Mouse (Mus musculus) A20 (cell line): ENCODE data around the gene Tekt3.

Experiments
- DNase-seq: peaks from one replicate; pipeline ENCODE4 v3.0.0-alpha.2; 2011; ENCODE audit warnings: low read depth, low spot score

The Tekt3 gene

DNA sequence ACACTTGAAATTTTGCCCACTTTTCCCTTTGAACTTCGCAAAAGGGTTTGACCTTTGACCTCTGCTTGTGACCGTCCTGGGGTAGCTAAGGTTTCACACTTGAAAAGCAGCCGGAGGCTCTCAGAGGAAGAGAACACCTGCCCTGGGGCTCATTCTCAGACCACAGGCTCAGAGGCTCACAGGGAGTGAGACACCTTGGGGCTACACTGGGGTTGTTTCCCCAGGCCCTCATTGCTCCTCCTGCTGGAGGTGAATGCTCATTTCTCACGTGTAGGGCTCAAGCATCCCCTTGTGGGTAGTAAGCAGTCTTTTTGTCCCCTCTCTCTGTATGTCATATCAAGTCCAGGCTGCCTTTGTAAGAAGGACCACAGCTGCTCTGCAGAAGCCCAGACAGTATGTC lies 62.9 kb downstream of the Tekt3 start:
- peak; percentile 26 for DNase-seq

DNA sequence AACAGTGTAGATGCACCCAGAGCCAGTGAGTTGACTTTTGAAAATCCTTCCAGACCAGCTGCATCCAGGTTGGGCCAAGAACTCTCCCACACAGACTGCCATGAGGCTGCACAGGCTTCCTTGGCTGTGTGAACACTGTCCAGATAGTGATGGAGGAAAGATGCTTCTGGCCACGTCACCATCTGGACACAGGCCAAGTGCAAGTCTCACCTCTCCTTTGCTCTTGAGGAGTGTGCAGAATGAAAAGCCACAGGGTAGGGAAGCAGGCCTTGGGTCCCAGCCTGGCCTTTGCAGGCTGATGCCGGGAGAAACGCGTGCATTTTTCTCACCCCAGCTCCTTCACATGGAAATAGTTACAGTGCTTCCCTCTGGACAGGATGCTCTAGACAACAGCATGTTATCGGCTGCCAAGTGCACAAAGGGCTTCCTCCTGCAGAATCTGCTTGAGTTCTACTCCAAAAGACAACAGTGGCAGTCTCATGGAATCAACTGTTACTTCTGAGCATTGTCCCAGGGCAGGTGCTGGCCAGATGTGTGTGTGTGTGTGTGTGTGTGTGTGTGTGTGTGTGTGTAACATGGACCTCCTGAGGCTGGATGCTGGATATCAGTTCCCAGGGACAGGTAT lies 64.5 kb downstream of the Tekt3 start:
- no peak for DNase-seq

DNA sequence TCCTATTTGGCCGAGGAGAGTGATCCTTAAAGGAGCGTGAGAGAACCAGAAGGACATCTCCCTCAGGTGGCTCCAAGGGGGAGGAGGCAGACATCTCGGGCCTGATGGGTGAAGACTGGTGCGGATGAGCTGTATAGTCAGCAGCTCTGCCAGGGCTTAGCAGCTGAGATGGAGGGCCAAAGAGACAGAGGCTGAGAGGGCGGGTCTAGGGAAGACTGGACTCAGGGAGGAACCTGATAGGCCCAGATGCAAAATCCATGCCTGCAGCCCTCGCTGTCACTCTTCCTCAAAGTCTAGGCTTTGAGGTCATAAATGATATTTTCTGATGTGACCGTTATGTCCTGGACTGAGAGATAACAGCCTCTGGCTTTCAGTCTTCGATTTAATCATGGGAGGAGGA lies 65.5 kb downstream of the Tekt3 start:
- no peak for DNase-seq

- DNase-seq = no peak
Measured at GRCm38 (mm10) chr11:63127513-63127912, 66.1 kb downstream of the Tekt3 start.

DNA sequence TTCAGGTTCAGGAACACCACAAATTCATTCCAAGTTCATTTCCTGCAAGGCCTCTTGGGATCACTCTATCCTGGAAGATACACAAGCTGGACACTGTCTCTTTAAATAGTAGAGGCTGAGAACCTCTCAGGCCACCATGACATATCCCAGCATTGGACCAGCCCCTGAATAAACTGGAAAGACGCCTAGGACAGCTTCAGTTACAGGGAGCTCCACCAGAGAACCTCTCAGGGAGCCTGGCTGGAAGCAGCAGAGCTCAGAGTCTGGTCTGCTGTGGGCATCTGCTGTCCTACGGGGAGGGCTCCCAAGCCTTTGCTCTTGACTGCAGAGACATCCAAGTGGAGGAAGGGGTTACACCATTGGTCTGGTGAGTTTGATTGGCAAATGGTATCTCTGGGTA lies 67.3 kb downstream of the Tekt3 start, which contains the start of gene Pmp22:
TSS of gene Pmp22 (plus strand) at position 199 of the 400 bp plus-strand sequence.
- no peak for DNase-seq

- DNase-seq = no peak
Measured at GRCm38 (mm10) chr11:63129375-63129774, 67.9 kb downstream of the Tekt3 start.

GRCm38 (mm10) chr11:63129840-63130239 lies 68.4 kb downstream of the Tekt3 start:
- DNase-seq = no peak

DNA sequence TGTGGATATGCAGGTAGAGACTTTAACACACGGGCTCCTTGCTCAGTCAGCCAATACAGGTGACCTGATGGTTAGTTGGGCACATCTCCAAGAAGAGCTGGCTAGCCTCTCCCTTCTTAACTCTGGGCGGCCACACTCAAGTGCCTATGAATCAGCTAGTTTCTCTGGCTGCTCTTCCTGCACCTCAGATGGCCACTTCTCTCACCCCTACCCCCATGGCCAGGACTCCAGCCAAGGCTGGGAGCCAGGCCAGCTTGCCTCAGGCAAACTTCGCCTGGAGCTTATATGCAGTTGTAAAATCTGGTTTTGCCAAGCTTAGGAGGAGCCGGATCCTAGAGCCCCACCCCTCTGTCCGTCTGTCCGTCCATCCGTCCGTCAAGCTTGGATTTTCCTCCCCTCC lies 69.0 kb downstream of the Tekt3 start:
- DNase-seq = no peak

- no peak for DNase-seq
Measured at GRCm38 (mm10) chr11:63131001-63131692, 69.7 kb downstream of the Tekt3 start.

- DNase-seq = no peak
Measured at GRCm38 (mm10) chr11:63131693-63132040, 70.2 kb downstream of the Tekt3 start.

DNA sequence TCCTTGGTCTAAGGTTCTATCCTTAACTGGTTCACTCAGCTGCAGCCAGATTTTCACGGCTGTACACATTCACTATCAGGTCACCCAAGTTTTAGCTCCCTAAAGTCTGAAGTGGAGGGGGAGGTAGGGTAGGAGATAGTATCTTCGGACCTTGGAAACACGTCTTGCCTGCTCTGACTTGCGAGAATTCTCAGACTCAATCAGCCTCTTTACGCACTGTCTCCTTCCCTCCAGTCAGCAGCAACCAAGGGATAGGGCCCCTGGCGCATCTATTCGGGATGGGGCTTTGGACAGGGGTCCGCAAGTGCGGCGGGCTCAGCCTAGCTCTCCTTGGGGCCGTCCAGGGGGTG lies 70.7 kb downstream of the Tekt3 start:
- DNase-seq = no peak

GRCm38 (mm10) chr11:63132501-63133435 lies 71.3 kb downstream of the Tekt3 start:
- no peak for DNase-seq

GRCm38 (mm10) chr11:63134021-63134420 lies 72.6 kb downstream of the Tekt3 start:
- DNase-seq = no peak

DNA sequence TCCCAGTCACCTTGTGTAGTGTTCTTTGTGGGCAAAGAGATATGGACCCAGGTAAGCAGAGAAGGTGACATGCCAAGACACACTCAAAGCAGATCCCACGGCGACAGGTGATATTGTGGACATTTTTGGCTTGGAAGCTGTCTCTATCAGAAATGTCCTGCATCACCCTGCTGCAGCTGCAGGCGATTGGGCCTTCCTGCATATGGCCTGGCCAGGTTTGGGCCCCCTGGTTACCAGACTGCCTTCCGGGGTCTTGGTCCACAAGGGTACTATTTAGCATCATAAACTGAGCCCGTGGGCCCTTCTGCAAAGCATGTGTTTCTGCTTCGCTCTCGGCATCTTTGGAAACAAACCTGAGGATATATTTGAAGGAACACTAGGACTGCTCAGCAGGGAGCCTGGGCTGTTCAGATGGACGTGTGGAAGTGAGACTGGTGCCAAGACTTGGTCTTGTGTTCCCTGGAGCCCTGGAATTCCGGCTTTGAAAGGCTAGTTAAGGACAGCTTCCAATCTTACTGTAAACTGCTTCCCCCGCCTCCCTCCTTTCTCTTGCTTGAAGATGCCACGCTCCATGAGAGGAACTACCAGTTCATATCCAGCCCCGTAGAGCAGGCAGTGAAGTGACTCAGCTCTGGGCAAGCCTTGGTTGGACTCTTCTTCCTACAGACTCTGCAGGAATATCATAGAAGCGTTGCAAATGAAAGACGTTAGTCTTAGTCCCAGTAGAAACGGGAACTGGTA lies 73.5 kb downstream of the Tekt3 start:
- DNase-seq = no peak

DNA sequence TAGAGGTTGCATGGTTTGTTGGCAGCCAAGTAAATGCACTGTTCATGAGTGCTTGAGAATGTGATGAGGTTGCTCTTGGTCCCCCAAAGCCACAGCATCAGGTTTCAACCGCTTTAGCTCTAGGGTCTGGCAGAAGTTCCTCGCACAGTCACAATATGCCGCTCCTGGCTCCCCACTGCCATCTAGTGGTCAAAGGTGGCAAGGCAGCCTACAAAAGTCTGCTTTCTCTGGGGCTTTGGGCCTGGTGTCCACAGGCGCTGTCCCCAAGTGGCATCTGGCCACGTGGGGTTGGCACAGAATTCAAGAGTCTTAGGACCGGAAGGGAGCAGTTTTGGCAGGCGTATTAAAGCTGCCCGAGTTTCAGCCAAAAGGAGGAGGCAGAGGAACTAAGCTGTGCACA lies 74.2 kb downstream of the Tekt3 start:
- DNase-seq = peak; percentile 62

GRCm38 (mm10) chr11:63136205-63136604 lies 74.8 kb downstream of the Tekt3 start:
- no peak for DNase-seq

DNA sequence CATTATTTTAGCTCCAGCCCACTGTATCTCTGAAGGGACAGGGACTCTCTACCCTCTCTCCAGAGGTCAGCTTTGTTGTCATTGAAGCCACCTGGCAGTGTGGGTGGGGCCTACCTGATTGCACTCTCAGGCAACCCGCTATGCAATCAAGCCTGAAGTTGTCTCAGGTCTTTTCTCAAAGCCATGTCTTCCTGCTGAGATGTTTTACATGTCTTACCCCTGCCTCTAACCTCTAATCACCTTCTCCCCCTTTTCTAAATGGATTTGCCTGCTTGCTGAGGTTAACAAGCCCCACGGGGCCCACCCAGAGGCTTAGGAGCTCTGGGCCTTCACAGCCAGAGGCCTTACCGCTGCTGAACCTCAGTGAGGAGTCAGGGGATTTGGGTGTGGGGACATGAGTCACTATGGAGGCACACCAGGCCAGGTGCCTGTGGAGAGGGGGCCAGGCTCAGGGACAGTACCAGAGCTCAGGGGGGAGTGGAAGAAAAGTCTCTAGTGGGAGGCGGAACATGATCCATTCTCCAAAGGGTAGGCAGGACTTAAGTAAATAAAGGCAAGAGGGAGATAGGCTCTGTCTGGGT lies 75.5 kb downstream of the Tekt3 start:
- no peak for DNase-seq

- DNase-seq = no peak
Measured at GRCm38 (mm10) chr11:63138739-63139138, 77.3 kb downstream of the Tekt3 start.

- DNase-seq = no peak
Measured at GRCm38 (mm10) chr11:63142311-63142710, 80.9 kb downstream of the Tekt3 start.

DNA sequence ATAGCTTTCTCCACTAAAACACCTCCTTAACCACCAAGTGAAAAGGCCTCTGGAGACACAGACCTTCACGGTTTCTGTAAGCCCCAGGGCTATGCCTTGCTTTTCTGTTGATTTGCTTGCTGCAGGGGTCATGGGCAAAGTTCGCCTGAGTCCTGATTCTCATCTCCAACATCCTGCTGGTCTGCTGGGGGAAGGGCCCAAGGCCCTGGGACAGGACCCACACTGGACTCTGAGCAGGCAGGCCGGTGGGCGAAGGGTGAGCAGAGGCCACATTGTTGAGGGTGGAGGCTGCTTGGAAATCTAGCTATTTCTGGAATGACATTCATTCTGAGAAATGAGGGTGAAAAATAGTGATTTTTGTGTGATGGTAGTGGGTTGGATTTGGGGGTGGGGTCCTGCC lies 81.4 kb downstream of the Tekt3 start:
- DNase-seq = no peak

GRCm38 (mm10) chr11:63143486-63143885 lies 82.0 kb downstream of the Tekt3 start:
- DNase-seq = no peak
